Mouse (Mus musculus) cerebellum, adult 18-20 months (tissue): ENCODE results near the gene Aadacl3.

Experiments
- DNase-seq, 2 experiments: peaks; one replicate each; pipeline ENCODE4 v3.0.0; 2021

The Aadacl3 gene

GRCm38 (mm10) chr4:144463656-144464055, at the start of gene Aadacl3:
TSS of gene Aadacl3 (minus strand) at chr4:144463756.
- no peak for DNase-seq

- no peak for DNase-seq
These were observed 43.0 kb upstream of the Aadacl3 start for GRCm38 (mm10) chr4:144506518-144506917.

DNA sequence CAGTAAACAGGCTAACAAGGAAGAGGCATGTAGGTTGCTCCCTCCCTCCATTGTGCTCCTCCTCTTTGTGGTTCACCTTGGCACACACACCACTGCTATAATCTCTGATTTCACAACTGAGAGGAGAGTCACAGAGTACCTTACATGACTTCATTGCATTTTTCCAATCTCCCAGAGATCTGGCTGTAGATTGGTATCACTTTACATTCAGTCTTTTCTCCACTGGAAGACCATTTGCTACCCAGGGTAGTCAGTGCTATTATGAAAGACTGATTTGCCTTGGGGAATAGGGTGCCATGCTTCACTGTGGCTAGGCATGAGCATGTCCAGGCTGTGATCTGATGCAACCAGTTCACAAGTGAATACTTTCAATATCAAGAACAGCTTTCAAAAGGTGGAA, 29.8 kb upstream of the Aadacl3 start:
- DNase-seq, result no peak

DNA sequence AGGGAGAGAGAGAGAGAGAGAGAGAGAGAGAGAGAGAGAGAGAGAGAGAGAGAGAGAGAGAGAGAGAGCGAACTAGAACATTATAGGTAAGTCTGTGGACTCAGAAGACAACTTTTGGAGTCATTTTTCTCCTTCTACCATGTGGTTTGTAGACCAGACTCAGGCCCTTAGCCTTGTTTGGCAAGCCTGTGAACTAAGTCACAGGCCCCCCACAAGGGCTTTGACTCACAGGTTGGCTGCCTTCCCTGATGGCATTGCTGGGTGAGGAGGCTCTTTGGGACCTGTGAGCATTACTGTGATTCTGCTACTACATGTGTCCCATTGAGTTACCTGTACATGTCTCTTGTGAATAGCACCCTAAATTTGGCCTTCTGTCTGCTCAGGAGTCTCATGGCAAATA, 4.5 kb upstream of the Aadacl3 start:
- DNase-seq, result no peak

DNA sequence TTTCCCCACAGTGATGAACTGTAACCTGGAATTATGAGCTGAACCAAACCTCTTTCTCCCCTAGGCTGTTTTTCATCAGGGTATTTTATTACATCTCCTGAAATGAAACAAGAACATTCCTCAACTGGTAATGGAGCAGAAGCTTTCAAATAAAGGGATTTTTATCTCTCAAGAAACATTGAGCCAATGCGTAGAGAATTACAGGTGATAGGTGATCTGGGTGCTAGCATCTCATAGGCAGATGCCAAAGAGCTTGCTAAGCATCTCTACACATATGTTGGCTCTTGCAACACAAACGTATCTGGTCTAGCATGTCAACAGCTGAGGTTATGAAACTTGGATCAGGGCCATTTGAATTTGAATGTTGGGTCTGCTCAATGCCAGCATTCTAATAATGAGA, 1.6 kb upstream of the Aadacl3 start:
- no peak for DNase-seq

DNA sequence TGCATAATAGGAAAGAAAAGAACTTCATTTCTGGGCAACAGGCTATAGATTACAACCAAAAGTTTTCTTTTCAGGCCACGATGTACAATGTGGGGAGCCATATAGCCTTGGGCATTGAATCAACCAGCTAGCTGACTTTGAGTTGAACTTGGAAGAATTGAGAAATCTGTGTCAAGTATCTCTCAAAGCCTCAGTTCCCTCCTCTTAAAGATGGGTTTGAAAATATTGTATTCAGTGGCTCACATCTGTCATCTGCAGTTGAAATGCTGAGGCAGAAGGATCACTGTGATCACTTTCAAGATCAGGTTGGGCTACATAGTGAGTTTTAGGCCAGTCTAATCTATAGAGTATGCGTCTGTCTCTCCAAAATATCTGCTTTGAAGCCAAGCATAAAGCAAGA, 10.3 kb downstream of the Aadacl3 start, which contains the start of gene Gm9944:
Gm9944 (minus strand) TSS at position 101 of the 400 bp plus-strand sequence.
- no peak for DNase-seq

DNA sequence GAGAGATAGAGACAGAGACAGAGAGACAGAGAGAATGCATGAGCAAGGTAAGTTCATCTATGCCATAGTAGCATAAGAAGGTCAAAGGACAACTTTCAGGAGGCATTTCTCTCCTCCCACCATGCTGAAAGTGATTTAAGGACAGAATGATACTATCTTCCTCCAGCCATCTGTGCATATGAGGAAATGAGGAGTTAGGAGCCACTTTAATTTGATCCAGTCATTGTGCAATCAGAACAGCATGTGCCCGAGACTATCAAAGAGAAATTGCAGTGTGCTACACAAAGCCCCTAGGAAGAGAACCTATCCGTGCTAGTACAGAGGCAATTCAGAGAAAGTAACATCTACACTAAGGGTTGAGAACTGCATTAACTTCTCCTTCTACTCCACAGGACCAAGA, 15.0 kb downstream of the Aadacl3 start:
- DNase-seq, result no peak

- DNase-seq, result no peak
These were observed 22.0 kb downstream of the Aadacl3 start for GRCm38 (mm10) chr4:144441582-144441981.

DNA sequence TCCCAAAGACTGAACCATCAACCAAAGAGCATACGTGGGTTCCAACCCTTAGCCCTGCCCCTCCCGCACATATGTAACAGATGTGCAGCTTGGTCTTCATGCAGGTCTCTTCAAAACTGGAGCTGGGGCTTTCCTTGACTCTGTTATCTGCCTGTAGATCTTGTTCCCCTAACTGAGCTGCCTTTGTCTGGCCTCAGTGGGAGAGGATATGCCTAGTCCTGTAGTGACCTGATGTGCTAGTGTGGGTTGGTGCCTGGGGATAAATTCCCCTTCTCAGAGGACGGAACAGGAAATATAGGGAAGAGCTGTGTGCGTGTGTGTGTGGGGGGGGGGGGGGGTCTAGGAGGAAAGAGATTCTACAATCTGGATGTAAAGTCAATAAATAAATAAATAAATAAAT, 22.5 kb downstream of the Aadacl3 start:
- DNase-seq, result no peak

DNA sequence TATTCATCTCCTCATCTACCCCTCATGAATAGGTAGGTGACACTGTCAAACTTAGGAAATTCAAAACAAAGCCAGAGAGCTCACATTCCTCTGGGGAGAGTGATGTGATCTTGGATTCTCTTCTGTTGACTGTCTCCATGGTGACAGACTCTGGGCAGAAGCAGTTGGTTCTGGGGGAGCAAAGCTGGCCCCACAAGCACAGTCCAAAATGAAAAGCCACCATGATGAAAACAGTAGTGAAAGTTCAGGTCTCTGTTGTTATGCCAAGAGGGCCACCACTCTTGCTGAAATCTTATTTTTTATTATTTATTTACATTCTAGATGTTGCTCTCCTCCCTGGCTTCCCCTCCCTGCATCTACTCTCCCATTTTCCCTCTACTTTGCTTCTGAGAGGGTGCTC, 24.9 kb downstream of the Aadacl3 start, which contains the start of gene 1700012P22Rik:
1700012P22Rik (minus strand) TSS at position 101 of the 400 bp plus-strand sequence.
- no peak for DNase-seq

DNA sequence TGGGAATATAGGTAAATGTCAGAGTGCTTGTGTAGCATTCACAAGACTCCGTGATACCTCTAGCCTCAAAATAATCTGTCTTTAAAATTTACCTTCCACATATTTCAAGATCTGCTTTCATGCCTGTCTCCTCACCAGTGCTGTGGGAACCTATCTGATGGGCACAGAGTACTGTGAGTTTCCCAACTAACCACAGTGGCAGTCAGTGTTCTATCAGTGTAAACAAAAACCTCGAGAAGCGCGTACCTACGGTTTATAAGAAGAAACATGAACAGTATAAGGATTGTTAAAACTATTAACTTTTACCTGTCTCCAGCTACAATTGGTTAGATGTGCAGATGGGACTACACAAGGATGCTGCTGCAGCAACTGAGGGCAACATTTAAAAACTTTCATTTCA, 30.3 kb downstream of the Aadacl3 start:
- DNase-seq, result no peak

- DNase-seq, result no peak
These were observed 32.8 kb downstream of the Aadacl3 start for GRCm38 (mm10) chr4:144430723-144431122.

DNA sequence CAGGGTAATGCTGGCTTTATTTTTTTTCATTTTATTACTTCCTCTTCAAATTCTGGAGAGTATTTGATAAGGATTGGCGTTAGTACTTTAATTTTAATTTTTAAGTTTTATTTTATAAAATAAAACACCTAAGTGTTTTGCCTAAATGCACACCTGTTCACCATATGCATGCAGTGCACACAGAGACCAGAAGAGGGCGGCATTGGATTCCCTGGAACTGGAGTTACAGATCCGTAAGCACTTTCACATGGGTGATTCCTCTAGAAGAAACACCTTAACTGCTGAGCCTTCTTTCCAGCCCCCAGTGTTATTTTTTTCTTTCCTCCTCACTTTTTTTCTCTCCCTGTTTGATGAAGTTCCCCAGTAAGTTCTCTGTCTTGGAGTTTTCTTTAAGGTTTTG, 34.7 kb downstream of the Aadacl3 start:
- DNase-seq, result no peak

- no peak for DNase-seq
These were observed 39.0 kb downstream of the Aadacl3 start for GRCm38 (mm10) chr4:144424590-144424989.

DNA sequence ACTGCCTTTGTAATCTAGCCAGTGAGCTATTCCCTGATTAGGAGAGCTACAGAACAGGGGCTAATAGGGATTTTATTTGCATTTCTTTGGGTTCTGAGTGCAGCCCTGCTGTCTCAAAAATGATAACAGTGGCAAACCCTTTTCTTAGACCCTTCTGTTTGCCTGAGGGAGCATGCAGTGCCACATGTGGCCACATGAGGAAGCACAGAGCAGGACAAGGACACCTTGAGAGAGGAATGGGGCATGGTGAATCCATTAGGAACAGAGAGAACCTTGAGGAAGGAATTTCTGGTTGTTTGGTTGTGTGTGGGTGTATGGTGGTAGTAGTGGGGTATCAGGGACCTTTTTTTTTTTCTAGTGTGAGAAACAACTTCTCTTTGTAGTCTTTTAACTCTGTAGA, 42.9 kb downstream of the Aadacl3 start:
- no peak for DNase-seq

- no peak for DNase-seq
These were observed 55.3 kb downstream of the Aadacl3 start, which contains the start of gene Pramef12 for GRCm38 (mm10) chr4:144408290-144408689. TSS of gene Pramef12 (minus strand) at chr4:144408464.

DNA sequence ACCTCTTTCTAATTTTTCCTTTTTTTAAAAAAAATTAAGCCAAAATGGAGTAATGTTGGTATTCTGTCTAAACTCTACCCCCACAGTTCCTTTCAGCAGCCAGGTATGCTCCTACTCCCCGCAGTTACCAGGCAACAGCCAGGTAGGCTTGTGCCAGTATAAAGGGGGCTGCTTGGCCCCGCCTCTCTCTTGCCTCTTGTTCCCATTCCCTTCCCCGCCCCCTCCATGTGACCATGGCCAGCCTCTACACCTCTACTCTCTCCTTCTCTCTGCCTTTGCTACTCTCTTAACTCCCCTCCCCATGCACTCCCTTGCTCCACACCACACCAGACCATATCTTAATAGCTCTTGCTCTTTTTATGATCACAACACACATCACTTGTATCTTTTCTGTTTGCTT, 57.3 kb downstream of the Aadacl3 start:
- DNase-seq, result no peak

DNA sequence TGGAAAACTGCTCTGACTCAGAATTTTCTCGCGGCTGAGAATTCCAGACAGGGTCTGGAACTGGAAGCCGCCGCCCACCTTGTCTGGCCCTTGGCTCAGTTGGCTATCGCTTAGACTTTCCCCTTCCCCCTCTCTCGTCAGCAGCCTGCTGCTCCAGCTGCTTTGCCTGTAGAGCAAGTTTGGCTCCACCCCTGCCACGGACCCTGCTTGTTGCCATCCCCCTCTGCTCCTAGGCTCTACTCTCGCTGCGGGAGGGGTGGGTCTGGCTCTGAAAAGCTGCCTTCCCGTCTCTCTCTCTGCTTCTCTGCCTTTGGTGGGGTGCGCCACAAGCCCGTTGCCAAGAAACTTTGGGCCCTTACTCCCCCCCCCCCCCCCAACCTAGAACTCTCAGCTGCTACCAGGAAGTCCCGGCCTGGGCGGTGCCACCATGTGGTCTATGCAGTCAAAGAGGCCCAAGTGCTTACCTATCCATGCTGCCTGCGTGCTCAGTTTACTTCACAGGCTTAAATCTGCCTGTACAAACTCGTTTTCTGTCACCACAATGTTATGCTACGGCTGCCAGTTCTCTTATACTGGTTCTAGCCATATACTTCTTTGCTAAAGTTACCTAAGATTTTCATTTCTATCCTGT, 59.0 kb downstream of the Aadacl3 start:
- DNase-seq, result no peak
